Comparison of ENCODE assay signal across 30 mouse cellular contexts in genomic region chr9:83566141-83566540, GRCm38 (mm10). TPM values are rescaled to one million over a fixed set of nuclear protein-coding genes. Genes with fewer than 3 reads are reported as not detected.
DNase-seq lines count a peak whose midpoint lies in the region; ATAC-seq and TF ChIP-seq lines count a peak whose summit lies in the region.
"Had no signal": no experiment of that assay in that cellular context is flagged by ENCODE, and none has a peak within 500 bp of the region (broad histone marks: within the 10 kb centered on the region; RNA-seq: fewer than 3 reads in every experiment).

No protein-coding gene starts in this region.

- H3K9ac ChIP-seq in heart, embryonic 16.5 days (ENCODE audit: low read length): no peak overlapping the region
- no peak overlapping the region for H3K9ac ChIP-seq in lung, embryonic 14.5 days
- no peak overlapping the region for H3K9ac ChIP-seq in liver, embryonic 16.5 days (ENCODE audit: low read depth, low read length)
- H3K9ac ChIP-seq: embryonic facial prominence, embryonic 15.5 days; forebrain, embryonic 13.5 days; heart, embryonic 15.5 days; hindbrain, embryonic 15.5 days; limb, embryonic 12.5 days; liver, embryonic 13.5 days; midbrain, embryonic 12.5 days; neural tube, embryonic 13.5 days; stomach, embryonic 15.5 days had no signal

- H3K27me3 ChIP-seq in heart, embryonic 16.5 days (ENCODE audit: control insufficient read depth, insufficient read depth, low read length): no peaks in the 10 kb centered on the region
- no peaks in the 10 kb centered on the region for H3K27me3 ChIP-seq in lung, embryonic 14.5 days (ENCODE audit: insufficient read depth, low read length)
- no peaks in the 10 kb centered on the region for H3K27me3 ChIP-seq in liver, embryonic 16.5 days (ENCODE audit: control insufficient read depth, insufficient read depth, low read depth, low read length)
- H3K27me3 ChIP-seq: CH12.LX; embryonic facial prominence, embryonic 15.5 days; forebrain, embryonic 13.5 days; heart, embryonic 15.5 days; hindbrain, embryonic 15.5 days; limb, embryonic 12.5 days; liver, embryonic 13.5 days; megakaryocyte, embryonic 14.5 days; midbrain, embryonic 12.5 days; neural tube, embryonic 13.5 days; stomach, embryonic 15.5 days had no signal

- H3K9me3 ChIP-seq in heart, embryonic 16.5 days (replicated peaks; ENCODE audit: control insufficient read depth, low read length): no peaks in the 10 kb centered on the region
- no peaks in the 10 kb centered on the region for H3K9me3 ChIP-seq in lung, embryonic 14.5 days (ENCODE audit: low read depth, low read length)
- H3K9me3 ChIP-seq in liver, embryonic 16.5 days (replicated peaks; ENCODE audit: control insufficient read depth, low read length): no peaks in the 10 kb centered on the region
- H3K9me3 ChIP-seq: embryonic facial prominence, embryonic 10.5 days; embryonic facial prominence, embryonic 15.5 days; forebrain, embryonic 13.5 days; heart, embryonic 15.5 days; hindbrain, embryonic 10.5 days; hindbrain, embryonic 15.5 days; limb, embryonic 12.5 days; liver, embryonic 13.5 days; megakaryocyte, embryonic 14.5 days; midbrain, embryonic 12.5 days; neural tube, embryonic 13.5 days; stomach, embryonic 15.5 days had no signal

- no peak for DNase-seq in heart, postnatal 4 days
- DNase-seq in lung, embryonic 14.5 days: peak; percentile 40
- DNase-seq in lung, postnatal 10 days: no peak
- DNase-seq: adrenal gland, adult 8-10 months; cerebellum, adult 8-10 months; cerebellum, postnatal 25 days; gastrocnemius, postnatal 14 days; kidney, adult 11 months; kidney, postnatal 25 days; liver, embryonic 13.5 days; lung, postnatal 36 days; right cerebral cortex, postnatal 25 days had no signal

- H3K27ac ChIP-seq in heart, embryonic 16.5 days (ENCODE audit: low read length): peak overlapping the region; percentile 48
- H3K27ac ChIP-seq in lung, embryonic 14.5 days (ENCODE audit: low read depth): no peak overlapping the region; the same call in 1 of the 2 replicates
- H3K27ac ChIP-seq in brown adipose tissue, adult 24 weeks (replicated peaks; ENCODE audit: low read depth, low read length): 0 out of 2 replicates have a peak overlapping the region, but pooled peaks have one; percentile 21
- no peak overlapping the region for H3K27ac ChIP-seq in liver, embryonic 16.5 days (ENCODE audit: low read length)
- H3K27ac ChIP-seq: embryonic facial prominence, embryonic 10.5 days; embryonic facial prominence, embryonic 15.5 days; forebrain, embryonic 13.5 days; heart, embryonic 15.5 days; hindbrain, embryonic 10.5 days; hindbrain, embryonic 15.5 days; liver, embryonic 13.5 days; midbrain, embryonic 12.5 days; neural tube, embryonic 13.5 days; stomach, embryonic 15.5 days had no signal

- TF ChIP-seq CTCF in lung, embryonic 14.5 days (IDR thresholded peaks at IDR 0.05; ENCODE audit: low read depth): no peak

- WGBS in heart, embryonic 16.5 days: 54% methylated on average over 6 of the region's 6 CpGs
- WGBS in lung, embryonic 14.5 days: 36% methylated on average over 6 of the region's 6 CpGs
- WGBS in liver, embryonic 16.5 days (ENCODE audit: insufficient replicate concordance): 27% methylated on average over 6 of the region's 6 CpGs

- no peaks in the 10 kb centered on the region for H3K36me3 ChIP-seq in heart, embryonic 16.5 days (ENCODE audit: control insufficient read depth, insufficient read depth)
- H3K36me3 ChIP-seq in lung, embryonic 14.5 days (ENCODE audit: insufficient read depth): no peaks in the 10 kb centered on the region
- H3K36me3 ChIP-seq in liver, embryonic 16.5 days (ENCODE audit: control insufficient read depth, insufficient read depth): no peaks in the 10 kb centered on the region
- H3K36me3 ChIP-seq: embryonic facial prominence, embryonic 10.5 days; embryonic facial prominence, embryonic 15.5 days; heart, embryonic 15.5 days; hindbrain, embryonic 10.5 days; hindbrain, embryonic 15.5 days; limb, embryonic 12.5 days; liver, embryonic 13.5 days; midbrain, embryonic 12.5 days; neural tube, embryonic 13.5 days; stomach, embryonic 15.5 days had no signal

- no peak overlapping the region for H3K4me3 ChIP-seq in heart, embryonic 16.5 days (ENCODE audit: low read length)
- H3K4me3 ChIP-seq in lung, embryonic 14.5 days (ENCODE audit: low read depth, low read length): no peak overlapping the region
- H3K4me3 ChIP-seq in brown adipose tissue, adult 24 weeks (ENCODE audit: insufficient read depth, low read depth, low read length): no peak overlapping the region
- H3K4me3 ChIP-seq in liver, embryonic 16.5 days (ENCODE audit: low read depth, low read length): no peak overlapping the region
- H3K4me3 ChIP-seq: embryonic facial prominence, embryonic 10.5 days; embryonic facial prominence, embryonic 15.5 days; forebrain, embryonic 13.5 days; heart, embryonic 15.5 days; hindbrain, embryonic 10.5 days; hindbrain, embryonic 15.5 days; limb, embryonic 12.5 days; liver, embryonic 13.5 days; megakaryocyte, embryonic 14.5 days; midbrain, embryonic 12.5 days; myocyte; neural tube, embryonic 13.5 days; stomach, embryonic 15.5 days had no signal

- ATAC-seq in heart, embryonic 16.5 days (replicated peaks; ENCODE audit: extremely low read depth, insufficient read depth, low FRiP score): no peak
- 0 out of 2 replicates have a peak, but pooled peaks have one; percentile 26 for ATAC-seq in lung, embryonic 14.5 days (ENCODE audit: insufficient read depth)
- peak; percentile 41 for ATAC-seq in liver, embryonic 16.5 days (ENCODE audit: low read depth)
- ATAC-seq: forebrain, embryonic 13.5 days; inflammation-experienced regulatory T-cells, adult 6 months had no signal

- peaks cover 27% of the 10 kb centered on the region for H3K4me1 ChIP-seq in heart, embryonic 16.5 days (ENCODE audit: control insufficient read depth, insufficient read depth, low read length)
- H3K4me1 ChIP-seq in lung, embryonic 14.5 days (ENCODE audit: insufficient read depth): peaks cover 26% of the 10 kb centered on the region
- peaks cover 16% of the 10 kb centered on the region; the same call in 1 of the 2 replicates for H3K4me1 ChIP-seq in brown adipose tissue, adult 24 weeks (ENCODE audit: control insufficient read depth, insufficient read depth, insufficient read length, low read length)
- peaks cover 7% of the 10 kb centered on the region for H3K4me1 ChIP-seq in liver, embryonic 16.5 days (ENCODE audit: control insufficient read depth, low read depth, low read length)
- H3K4me1 ChIP-seq: neural tube, embryonic 13.5 days had no signal

- no peak overlapping the region for H3K4me2 ChIP-seq in heart, embryonic 16.5 days (ENCODE audit: low read depth, low read length)
- no peak overlapping the region for H3K4me2 ChIP-seq in lung, embryonic 14.5 days
- no peak overlapping the region for H3K4me2 ChIP-seq in liver, embryonic 16.5 days (ENCODE audit: low read depth, low read length)
- H3K4me2 ChIP-seq: embryonic facial prominence, embryonic 15.5 days; forebrain, embryonic 13.5 days; heart, embryonic 15.5 days; hindbrain, embryonic 15.5 days; limb, embryonic 12.5 days; liver, embryonic 13.5 days; midbrain, embryonic 12.5 days; neural tube, embryonic 13.5 days; stomach, embryonic 15.5 days had no signal

RNA-seq across cellular contexts. Expression of gene Sh3bgrl2, which starts 18.0 kb away (rescaled TPM):
- 11.1 and 11.4 TPM in 2 replicates for polyA plus RNA-seq in heart, embryonic 16.5 days (2015; fragmentation: Nextera tagmentation; extraction: Ambion mirVana)
- total RNA-seq in heart, postnatal 4 days (2021): 1 to 10 TPM; 6.1 to 7.5 TPM
- polyA plus RNA-seq in lung, embryonic 14.5 days (2014; fragmentation: Nextera tagmentation; extraction: Ambion mirVana): 56.7 and 59.4 TPM in 2 replicates
- 7.2 and 8.0 TPM in 2 replicates for polyA plus RNA-seq in brown adipose tissue, adult 24 weeks (2012; ENCODE audit: insufficient read depth, insufficient read length, missing spikeins)
- 12.1 and 13.9 TPM in 2 replicates for polyA plus RNA-seq in liver, embryonic 16.5 days (2015; fragmentation: Nextera tagmentation; extraction: Ambion mirVana)
- total RNA-seq: granulocyte monocyte progenitor cell, adult 5-6 weeks had no signal

Comparison
In these comparisons a context has a peak if more than half of its experiments do, and no peak if none do; other contexts are left out.
1. H3K27ac ChIP-seq: peak in heart, embryonic 16.5 days (single experiment) and brown adipose tissue, adult 24 weeks (single experiment); none in lung, embryonic 14.5 days (single experiment) and liver, embryonic 16.5 days (single experiment).